Mouse (Mus musculus): ENCODE data around the gene Icosl. TPM values are rescaled to one million over a fixed set of nuclear protein-coding genes. Genes with fewer than 3 reads are reported as not detected.
"Not testable (repeated sequence)": the region's sequence is repeated elsewhere in the genome, so short reads cannot be mapped to it uniquely, and the experiment has no call there.

Gene Icosl
- total RNA-seq (2021) = 1 to 10 TPM; 2.6 to 3.5 TPM
- long read RNA-seq, partial matches to known transcripts = 0 of 1 reads
- long read RNA-seq, other reads (novel, unspliced or antisense) = 0 of 1 reads

DNA sequence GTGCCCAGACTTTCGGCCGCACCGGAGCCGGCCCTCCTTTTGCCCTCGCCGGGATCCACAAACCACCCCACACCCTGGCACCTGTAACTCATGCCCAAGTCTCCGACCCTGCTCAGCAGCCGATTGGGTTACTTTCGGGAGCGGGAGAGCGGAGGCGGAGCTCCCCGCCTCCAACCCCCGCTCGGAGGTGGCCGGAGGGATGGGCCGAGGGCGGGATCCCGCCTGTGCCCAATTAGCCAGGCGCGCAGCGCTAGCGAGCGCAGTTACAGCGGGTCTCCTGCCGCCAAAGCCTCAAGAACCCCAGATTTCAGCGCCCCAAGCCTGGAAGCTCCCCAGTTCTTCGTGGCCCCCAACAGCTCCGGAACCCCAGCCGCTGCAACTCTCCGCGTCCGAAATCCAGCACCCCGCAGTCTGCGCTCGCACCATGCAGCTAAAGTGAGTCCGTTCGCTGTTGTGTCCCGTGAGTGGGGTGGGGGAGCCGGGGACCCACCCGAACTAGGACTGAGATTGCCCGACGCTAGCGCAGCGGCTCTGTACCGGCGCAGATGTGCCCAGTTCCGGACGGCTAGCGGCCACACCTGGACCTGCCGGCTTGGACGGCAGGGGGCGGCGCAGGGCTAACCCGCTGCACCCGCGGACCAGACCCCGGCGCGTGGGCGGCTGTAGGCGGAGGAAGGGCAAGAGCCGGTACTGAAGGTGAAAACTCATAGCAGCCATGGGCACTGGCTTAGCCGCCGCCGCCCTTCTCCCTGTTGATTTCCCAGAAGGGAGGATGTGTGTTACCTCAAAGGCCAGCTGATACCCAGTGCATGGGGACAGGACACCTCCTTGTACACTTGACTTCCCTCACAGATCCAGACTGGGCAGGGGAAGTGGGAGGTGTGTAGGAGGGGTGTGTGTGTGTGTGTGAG, at the start of gene Icosl:
Gene Icosl, plus strand, starts transcription at position 202 of the 911 bp plus-strand sequence.
- peak; percentile 53 to 67 for DNase-seq (ENCODE audit: low spot score in 2 of 2)

DNA sequence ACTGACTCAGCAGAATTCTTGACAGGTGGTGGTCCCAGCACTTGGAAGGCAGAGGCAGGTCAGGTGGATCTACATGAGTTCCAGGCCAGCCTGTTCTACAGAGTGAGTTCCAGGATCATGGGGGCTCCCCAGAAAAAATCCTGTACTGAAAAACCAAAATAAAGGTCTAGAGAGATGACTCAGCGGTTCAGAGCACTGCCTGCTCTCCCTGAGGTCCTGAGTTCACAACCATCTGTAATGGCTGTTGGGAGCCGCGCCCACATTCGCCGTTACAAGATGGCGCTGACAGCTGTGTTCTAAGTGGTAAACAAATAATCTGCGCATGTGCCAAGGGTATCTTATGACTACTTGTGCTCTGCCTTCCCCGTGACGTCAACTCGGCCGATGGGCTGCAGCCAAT, 49.1 kb upstream of the Icosl start:
- not testable (repeated sequence) for DNase-seq (ENCODE audit: low spot score in 2 of 2)

DNA sequence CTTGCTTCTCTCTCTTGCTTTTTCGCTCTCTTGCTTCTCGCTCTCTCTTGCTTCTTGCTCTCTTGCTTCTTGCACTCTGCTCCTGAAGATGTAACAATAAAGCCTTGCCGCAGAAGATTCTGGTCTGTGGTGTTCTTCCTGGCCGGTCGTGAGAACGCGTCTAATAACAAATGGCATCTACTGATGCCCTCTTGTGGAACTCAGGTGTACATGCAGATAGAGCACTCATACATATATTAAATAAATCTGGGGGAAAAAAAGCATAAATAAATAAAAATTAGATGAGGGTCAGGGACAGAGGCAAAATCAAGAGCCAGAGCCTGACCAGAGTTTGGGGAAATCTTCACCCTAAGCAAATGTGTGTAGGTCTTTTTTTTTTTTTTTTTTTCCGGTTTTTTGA, 43.6 kb upstream of the Icosl start:
- DNase-seq (ENCODE audit: low spot score in 2 of 2) = not testable (repeated sequence)

DNA sequence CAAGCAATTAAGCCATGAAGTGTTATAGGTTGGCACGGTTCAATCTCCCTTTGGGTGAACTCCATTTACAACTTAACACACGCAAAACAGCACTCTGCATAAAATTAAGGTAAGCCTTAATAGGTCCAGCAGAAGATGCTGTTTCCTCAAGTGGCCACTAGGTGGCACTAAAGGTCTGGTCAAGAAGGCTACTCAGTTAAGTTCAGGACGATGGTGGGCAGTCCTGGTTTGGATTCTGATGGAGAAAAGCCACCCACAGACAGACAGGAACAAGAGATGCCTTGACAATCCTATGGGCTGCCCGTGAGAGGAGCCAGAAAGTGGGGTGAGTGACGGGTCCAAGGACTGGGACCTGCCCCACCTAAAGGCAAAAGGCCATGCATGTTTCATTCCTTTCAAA, 41.0 kb upstream of the Icosl start:
- peak; percentile 78 to 81 for DNase-seq (ENCODE audit: low spot score in 2 of 2)

DNA sequence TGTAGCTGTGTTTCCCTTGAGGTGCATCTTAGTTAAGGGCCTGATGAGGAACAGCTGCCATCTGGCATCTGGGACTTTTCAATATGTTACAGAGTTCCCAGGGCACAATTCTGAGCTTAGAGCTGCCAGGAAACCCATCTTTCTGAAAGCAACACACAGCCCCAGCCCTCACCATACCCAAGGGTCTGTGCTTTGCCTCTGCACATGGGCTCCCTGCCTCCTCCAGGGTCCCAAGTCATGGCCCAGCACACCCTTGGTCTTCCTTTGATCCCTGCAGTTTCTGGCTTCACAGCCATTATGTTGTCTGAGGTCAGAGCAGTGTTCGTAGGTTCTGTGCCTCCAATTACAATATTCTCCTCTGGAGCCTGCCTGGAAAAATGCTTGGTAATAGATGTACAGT, 40.0 kb upstream of the Icosl start:
- DNase-seq (ENCODE audit: low spot score in 2 of 2) = no peak

DNA sequence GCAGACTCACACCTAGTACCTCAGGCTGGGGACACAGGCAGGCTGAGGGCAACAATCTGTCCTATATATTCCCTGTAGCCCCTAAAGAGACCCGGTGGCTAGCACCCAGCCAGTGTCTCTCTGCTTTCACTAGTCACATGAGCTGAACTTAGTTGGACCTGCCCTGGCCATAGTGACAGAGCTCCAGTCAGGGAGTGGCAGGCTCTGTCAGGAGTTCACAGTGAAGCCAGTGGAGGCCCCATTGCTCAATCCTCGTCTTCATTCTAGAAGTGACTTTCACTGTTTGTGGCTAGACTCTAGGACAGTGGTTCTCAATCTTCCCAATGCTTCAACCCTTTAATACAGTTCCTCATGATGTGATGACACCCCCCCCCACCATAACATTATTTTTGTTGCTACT, 37.1 kb upstream of the Icosl start:
- no peak for DNase-seq (ENCODE audit: low spot score in 2 of 2)

DNA sequence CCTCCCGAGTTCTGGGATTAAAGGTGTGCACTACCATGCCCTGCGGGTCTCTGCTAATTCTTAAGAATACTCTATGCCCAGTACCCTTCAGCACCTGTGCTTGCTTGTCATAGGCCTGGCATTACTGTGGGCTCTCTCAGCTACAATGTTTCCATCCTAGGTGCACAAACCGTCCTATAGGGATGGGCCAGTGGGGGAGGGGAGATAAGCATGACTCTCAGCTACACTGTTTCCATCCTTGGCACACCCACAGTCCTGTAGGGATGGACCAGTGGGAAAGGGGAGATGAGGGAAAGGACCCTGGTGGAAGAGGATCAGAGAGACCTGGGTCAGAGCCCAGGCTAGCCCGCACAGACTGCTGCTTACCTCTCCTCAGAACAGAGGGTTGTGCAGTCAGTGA, 32.0 kb upstream of the Icosl start:
- no peak for DNase-seq (ENCODE audit: low spot score in 2 of 2)

DNA sequence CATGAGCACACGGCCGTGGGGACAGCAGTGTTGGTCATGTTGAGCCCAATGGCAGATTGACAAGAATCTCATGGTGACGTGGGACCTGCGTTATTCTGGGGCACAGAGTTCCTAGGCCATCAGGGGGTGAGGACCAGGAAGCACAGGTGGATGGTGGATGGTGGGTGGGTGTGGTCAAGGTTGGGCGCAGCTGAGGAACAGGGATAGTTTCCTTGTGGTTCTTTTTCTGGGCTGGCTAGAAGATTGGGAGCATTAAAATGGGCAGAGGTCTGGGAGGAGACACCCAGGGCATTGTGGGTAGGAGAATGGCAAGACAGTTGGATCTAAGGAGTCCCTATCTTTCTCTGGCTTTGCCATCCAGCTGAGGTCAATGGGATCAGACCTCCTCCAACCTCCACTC, 27.5 kb upstream of the Icosl start, which contains the start of gene Dnmt3l:
Gene Dnmt3l, plus strand, starts transcription at position 301 of the 400 bp plus-strand sequence.
- DNase-seq (ENCODE audit: low spot score in 2 of 2) = no peak

DNA sequence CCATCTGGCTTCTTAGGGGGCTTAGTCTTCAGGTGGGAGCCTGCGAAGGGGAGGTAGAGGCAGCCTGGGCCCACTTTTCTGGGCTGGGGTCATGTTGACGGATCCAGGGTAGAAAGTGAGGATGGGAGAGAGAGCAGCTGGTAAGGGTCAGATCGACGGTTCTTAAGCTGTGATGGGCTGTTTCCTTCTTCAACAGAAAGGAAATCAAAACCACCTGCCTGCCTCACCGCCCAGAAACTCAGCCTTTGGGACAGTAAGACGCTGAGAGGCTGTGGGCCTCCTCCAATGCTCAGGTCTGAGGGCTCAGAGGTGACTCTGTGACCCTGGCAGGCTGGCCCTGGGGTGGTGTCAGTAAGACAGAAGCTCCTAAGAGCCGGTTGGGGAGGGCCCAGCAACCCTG, 27.0 kb upstream of the Icosl start:
- DNase-seq (ENCODE audit: low spot score in 2 of 2) = no peak

DNA sequence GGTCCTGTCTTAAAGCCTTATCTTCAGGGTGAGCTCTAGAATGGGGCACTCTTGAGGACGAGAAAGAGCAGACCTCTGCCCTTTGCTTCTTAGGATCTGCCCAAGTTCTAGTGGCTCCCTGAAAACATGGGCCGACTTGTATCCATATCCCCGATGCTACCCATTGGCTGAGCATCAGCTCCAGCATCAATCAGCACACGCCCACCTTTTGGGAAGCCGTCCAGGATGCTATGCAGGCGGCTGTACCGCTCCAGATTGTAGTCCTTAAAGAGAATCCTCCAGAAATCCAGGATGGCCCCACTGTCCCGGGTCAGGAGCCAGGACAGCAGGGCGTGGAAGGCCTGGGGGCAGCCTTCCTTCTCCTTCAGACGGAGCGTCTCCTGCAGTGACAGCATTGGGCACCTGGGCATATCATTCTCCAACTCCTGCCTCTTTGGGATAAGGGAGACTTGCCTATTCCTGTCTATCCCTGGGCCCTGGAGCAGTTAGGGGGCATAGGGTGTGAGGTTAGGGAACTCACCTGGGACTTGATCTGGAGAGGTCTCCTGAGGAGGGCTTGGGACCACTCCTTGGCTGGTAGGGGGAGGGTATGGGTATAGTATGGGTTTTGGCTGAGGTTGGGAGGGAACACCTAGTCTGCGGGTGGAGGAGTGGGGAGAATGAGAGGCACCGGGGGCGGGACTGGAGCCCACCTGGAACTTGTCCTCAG, 26.3 kb upstream of the Icosl start:
- peak; percentile 41 to 42 for DNase-seq (ENCODE audit: low spot score in 2 of 2)

DNA sequence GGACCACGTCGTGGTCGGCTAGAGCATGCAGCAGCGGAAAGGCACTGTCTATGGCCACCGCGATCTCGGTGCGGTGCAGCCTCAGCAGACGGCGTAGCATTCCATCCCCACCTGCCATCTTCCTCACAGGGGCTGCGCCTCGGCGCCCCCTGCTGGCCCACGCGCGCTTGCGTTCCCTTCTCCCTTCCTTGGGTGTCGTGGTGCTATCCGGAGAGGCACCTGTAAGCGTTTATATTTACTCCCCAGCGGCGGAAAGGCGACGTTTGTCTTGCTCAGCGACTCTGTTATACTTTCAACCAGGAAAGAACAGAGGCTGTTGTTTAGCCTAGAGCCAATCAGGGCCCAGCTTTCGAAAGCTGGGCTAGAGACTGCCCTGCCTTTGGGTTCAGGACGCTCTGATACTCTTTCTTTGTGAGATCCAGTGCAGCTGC, 25.7 kb upstream of the Icosl start, which contains the start of gene Aire:
Gene Aire, minus strand, starts transcription at position 205 of the 431 bp plus-strand sequence.
- peak; percentile 64 to 72 for DNase-seq (ENCODE audit: low spot score in 2 of 2)

DNA sequence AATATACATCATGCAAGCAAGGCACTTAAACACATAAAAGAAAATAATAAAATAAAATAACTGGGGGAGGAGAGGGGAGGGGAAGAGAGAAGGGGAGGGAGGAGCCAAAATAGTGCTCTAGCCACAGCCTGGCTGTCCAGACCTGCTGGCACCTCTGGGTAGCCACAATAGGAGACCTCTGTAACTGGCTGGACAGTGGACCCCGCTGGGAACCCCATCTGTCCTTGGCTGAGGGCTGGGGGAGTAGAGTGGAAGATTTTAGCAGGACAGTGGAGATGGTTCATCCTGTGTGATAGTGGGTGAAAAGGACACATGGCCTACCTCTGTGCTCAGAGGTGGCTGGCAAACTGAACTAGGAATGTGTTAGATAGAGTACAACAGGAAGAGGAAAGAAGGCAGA, 24.6 kb upstream of the Icosl start:
- DNase-seq (ENCODE audit: low spot score in 2 of 2) = no peak

DNA sequence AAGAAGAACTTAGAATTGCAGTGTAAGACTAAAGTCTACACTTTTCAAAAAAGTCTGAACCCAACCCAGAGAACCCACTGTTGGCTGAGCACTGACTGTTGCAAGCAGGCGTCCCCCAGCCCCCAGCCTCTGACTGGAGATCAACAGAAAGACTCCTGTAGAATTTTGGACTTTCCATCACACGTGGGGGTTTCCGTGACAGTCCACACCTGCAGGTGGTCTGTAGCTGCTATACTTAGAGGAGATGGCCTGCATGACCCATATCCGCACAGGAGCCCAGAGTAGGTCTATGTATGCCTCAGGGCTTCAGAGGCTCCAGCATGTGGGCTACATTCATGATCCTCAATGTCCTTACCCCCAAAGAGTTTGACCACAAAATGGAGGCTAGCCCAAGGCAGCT, 22.7 kb upstream of the Icosl start:
- no peak for DNase-seq (ENCODE audit: low spot score in 2 of 2)

DNA sequence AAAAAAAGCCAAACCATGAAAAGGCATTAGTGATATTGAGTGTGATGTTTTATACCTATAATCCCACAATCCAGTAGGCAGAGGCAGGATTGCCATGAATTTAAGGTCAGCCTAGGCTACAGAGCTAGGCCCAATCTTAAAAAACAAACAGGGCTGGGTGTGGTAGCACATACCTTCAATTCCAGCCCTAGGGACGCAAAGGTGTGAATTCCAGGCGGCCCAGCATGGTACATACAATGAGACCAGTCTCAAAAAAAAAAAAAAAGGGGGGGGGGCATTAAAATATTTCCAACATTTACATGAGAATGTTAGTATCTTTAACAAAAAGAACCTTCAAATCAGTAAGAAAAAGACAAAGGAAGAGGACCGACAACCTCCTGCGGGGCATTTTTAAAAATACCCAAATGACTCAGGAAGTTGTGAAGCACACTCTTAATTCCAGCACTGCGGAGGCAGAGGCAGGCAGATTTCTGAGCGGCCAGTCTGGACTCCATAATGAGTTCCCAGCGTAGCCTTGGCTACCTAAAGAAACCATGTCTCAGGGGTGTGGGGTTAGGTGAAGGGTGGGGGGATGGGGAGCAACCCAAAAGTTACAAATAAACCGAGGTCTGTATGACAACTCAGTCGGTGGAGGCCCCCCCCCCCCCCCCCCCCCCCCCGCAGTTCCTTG, 20.9 kb upstream of the Icosl start:
- DNase-seq (ENCODE audit: low spot score in 2 of 2) = no peak

DNA sequence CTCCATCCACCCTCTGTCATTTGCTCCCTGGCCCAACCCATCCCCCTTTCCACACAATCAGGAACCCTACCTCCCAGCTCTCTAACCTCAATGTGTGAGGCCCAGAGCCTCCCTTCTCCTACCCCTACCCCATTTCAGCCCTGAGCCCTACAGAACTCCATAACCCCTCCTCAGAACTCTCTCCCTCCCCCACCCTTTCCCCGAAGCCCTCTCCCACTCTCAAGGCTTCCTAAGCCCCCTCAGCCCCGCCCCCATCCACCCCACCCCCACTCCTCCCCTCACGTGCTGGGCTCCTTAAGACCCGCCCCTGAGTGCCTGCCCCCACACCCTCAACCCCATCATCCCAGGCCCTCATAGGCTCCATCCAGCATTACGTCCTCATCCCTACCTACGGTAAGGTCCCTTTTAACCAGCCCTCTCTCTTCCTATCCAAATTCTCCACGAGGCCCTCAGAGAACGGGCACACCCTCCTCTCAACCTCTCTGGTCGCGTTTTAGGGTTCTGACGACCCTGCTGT, 19.5 kb upstream of the Icosl start:
- DNase-seq (ENCODE audit: low spot score in 2 of 2) = no peak

DNA sequence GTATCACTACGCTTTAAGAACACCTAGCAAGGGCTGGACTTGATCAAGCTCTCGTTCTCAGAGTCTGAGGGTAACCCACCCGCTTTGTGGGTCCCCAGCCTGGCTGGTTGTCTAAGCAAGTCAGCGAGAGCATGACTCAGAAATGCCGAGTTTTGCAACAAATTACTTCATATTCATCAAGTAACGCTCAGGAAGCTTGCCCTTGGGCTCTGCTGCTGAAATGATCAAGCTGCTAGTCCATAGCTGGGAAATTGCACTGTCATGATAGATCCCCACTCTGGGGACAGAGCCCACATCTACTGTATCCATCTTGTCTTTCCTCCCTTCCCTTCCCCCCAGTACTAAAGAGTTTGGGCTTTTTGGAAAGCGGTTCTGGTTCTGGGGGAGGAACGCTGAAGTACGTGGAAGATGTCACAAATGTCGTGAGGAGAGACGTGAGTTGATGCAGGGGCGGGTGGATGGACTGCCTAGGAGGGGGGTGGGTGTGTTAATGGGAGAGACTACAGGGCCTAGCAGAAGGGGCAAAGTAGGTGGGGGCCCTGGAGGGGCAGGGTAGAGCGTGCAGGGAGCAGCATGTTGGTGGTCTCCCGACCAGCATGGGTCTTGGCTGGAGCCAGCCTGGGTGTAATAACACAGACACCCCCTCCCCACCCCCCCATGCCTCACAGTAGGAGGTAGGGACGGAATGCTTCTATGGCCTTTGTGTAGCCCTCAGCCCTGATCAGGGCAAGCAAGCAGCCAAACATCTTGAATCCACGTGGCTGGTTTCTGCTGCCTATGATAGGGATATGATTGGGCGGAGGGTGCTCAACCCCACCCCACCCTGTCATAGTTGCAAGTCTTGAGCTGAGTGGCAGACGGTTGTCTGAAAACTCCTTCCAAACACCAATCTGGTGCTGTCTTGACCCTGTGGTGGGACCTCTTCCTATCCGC, 14.2 kb upstream of the Icosl start:
- DNase-seq (ENCODE audit: low spot score in 2 of 2) = no peak

DNA sequence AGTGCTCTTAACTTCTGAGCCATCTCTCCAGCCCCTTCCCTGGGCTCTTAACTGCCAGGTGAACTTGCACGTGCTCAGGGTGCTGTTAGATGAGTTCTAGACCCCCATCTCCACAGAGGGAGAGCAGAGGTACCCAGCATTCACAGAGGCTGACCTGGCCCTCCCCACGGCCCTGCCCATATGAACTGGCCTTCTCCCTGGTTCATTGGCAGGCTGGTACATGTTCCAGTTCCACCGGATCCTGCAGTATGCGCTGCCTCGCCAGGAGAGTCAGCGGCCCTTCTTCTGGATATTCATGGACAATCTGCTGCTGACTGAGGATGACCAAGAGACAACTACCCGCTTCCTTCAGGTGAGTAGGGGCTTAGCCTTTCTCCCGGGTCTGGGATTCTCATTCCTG, 12.0 kb upstream of the Icosl start:
- DNase-seq (ENCODE audit: low spot score in 2 of 2) = no peak

DNA sequence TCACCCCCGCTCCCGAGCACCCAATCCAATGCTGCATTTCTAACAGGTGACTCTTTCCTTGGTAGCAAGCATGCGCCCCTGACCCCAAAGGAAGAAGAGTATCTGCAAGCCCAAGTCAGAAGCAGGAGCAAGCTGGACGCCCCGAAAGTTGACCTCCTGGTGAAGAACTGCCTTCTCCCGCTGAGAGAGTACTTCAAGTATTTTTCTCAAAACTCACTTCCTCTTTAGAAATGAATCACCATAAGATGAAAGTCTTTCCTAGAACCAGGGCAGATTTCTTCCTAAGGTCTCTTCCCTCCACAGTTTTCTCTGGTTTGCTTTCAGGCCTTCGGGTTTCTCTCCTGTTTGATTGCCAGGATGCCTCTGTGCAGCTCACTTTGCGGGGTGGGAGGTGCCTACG, 6.0 kb upstream of the Icosl start:
- no peak for DNase-seq (ENCODE audit: low spot score in 2 of 2)

DNA sequence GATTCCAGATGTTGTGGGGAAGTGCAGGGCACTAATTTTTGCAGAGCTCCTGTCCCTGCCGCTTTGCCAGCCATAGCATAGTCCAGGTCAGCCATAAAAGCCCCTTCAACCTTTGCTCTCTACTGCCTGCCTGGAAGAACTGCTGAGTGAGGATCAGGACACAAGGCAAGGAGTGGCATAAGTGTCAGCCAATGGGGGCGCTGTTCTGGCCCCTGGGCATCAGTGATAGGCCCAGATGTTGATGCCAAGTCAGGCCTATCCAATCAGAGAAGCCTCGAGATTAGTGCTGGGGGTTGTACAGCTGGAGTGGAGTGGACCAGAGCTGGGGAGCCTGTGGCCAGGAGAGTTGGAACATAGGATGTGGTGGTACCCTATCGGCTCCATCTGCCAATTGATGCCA, 1.9 kb upstream of the Icosl start:
- DNase-seq (ENCODE audit: low spot score in 2 of 2) = no peak

DNA sequence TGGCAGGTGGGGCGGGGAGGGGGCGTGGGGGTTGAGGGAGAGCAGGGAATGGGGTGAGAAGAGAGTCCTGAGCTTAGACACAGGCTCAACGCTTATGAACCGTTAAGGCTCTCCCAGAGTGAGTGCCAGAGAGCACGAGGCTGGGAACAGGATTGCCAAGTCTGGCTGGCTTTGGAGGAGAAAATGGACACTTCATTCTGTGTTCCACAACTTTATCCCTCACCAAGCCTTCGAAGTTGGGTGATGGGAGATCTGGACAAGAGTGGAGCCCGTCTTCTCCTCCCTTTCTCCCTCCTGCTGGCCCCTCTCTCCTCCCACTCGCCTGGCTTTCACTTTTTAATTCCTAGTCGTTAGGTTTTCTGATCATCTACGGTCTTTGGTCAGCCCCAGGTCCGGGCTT, 561 bp upstream of the Icosl start:
- DNase-seq (ENCODE audit: low spot score in 2 of 2) = no peak
